Mouse (Mus musculus) liver, embryonic 16.5 days (tissue): ENCODE data around the gene Fbxl5. TPM values are rescaled to one million over a fixed set of nuclear protein-coding genes. Genes with fewer than 3 reads are reported as not detected.

Experiments
- ATAC-seq: fragments of 200-750 bp; cut with Nextera tagmentation; 2 replicates; pipeline ENCODE4 v1.8.0; 2017; ENCODE audit warnings: low read depth, mild to moderate bottlenecking, moderate number of reproducible peaks, moderate library complexity
- H3K27ac ChIP-seq: fragments of 300-500 bp; sonication (generic); 2 replicates; pipeline ENCODE4 v1.5.1; 2014; ENCODE audit warnings: mild to moderate bottlenecking, low read length
- H3K27me3 ChIP-seq: fragments of 300-500 bp; sonication (generic); 2 replicates; pipeline ENCODE4 v1.6.1; 2014; ENCODE audit warnings: low read depth, low read length, mixed read lengths; ENCODE audit not compliant: control insufficient read depth, insufficient read depth
- H3K36me3 ChIP-seq: fragments of 300-500 bp; sonication (generic); 2 replicates; pipeline ENCODE4 v1.6.1; 2014; ENCODE audit warnings: mild to moderate bottlenecking; ENCODE audit not compliant: control insufficient read depth, insufficient read depth
- H3K4me1 ChIP-seq: fragments of 300-500 bp; sonication (generic); 2 replicates; pipeline ENCODE4 v1.6.1; 2014; ENCODE audit warnings: low read depth, low read length, mixed read lengths; ENCODE audit not compliant: control insufficient read depth
- H3K4me2 ChIP-seq: fragments of 300-500 bp; sonication (generic); 2 replicates; pipeline ENCODE4 v1.6.1; 2014; ENCODE audit warnings: low read depth, low read length, mixed read lengths
- H3K4me3 ChIP-seq: fragments of 300-500 bp; sonication (generic); 2 replicates; pipeline ENCODE4 v1.5.1; 2014; ENCODE audit warnings: low read depth, mild to moderate bottlenecking, low read length
- H3K9ac ChIP-seq: fragments of 300-500 bp; sonication (generic); 2 replicates; pipeline ENCODE4 v1.6.1; 2014; ENCODE audit warnings: low read depth, low read length
- H3K9me3 ChIP-seq: fragments of 300-500 bp; sonication (generic); replicated peaks from 2 replicates; pipeline ENCODE4 v1.6.1; 2016; ENCODE audit warnings: low read length; ENCODE audit not compliant: control insufficient read depth
- WGBS: fragments of 180-500 bp; shearing (Covaris S2); extraction: QIAGEN DNeasy Blood & Tissue Kit; methylation state at CpG from one replicate; pipeline ENCODE4 v1.1.7; 2014; ENCODE audit not compliant: insufficient replicate concordance; 5-methylcytosine and 5-hydroxymethylcytosine counted together
- polyA plus RNA-seq: library from polyadenylated mRNA; unstranded; fragments of >200 nt; fragmentation: Nextera tagmentation; extraction: Ambion mirVana; gene quantifications from 2 replicates; pipeline ENCODE4 v1.2.1, GENCODE M21; 2015

Fbxl5 gene
- polyA plus RNA-seq, 1 experiment from 2014 or later, result 21.2 TPM

- Histone ChIP-seq H3K27me3 (no peaks in the 10 kb centered on the region), H3K4me1 (no peaks in the 10 kb centered on the region; the same call in 1 of the 2 replicates), H3K9me3 (no peaks in the 10 kb centered on the region), H3K4me3 (no peak overlapping the region), H3K27ac (no peak overlapping the region), H3K36me3 (no peaks in the 10 kb centered on the region), H3K9ac (no peak overlapping the region), H3K4me2 (no peak overlapping the region)
- 59% methylated on average over 4 of the region's 4 CpGs for WGBS
- ATAC-seq, result no peak
Measured at GRCm38 (mm10) chr5:43801798-43802197, 19.6 kb downstream of the Fbxl5 start.

DNA sequence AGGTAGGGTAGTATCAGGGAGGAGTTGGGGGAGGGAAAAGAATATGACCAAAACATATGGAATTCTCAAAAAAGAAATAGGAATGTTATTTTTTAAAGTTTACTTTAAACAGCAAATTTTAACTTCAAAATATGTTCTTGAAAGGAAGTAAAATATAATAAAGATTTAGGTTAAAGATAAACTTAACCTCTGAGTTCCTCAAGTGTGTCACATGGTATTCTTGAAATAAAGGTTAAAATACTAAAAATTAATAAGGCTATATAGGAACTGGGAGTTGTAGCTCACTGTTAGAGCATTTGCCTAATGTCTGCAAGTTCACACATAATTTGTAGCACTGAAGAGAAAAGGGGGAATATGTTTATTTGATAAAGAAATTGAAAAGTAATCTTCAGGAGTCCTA is 20.2 kb downstream of the Fbxl5 start:
- H3K9ac ChIP-seq, result no peak overlapping the region
- H3K9me3 ChIP-seq, result no peaks in the 10 kb centered on the region
- H3K27ac ChIP-seq, result no peak overlapping the region
- H3K4me1 ChIP-seq, result no peaks in the 10 kb centered on the region; the same call in 1 of the 2 replicates
- H3K4me3 ChIP-seq, result no peak overlapping the region
- H3K4me2 ChIP-seq, result no peak overlapping the region
- no peaks in the 10 kb centered on the region for H3K27me3 ChIP-seq
- H3K36me3 ChIP-seq, result no peaks in the 10 kb centered on the region
- ATAC-seq, result no peak

- H3K9me3 ChIP-seq, result no peaks in the 10 kb centered on the region
- no peak overlapping the region for H3K4me3 ChIP-seq
- no peak overlapping the region for H3K27ac ChIP-seq
- ATAC-seq, result peak; percentile 50; the same call in 1 of the 2 replicates
- no peaks in the 10 kb centered on the region; the same call in 1 of the 2 replicates for H3K4me1 ChIP-seq
- WGBS, result 31% methylated on average over 1 of the region's 1 CpGs
- H3K4me2 ChIP-seq, result no peak overlapping the region
- H3K36me3 ChIP-seq, result no peaks in the 10 kb centered on the region
- no peak overlapping the region for H3K9ac ChIP-seq
- no peaks in the 10 kb centered on the region for H3K27me3 ChIP-seq
Measured at GRCm38 (mm10) chr5:43800700-43801099, 20.7 kb downstream of the Fbxl5 start.

DNA sequence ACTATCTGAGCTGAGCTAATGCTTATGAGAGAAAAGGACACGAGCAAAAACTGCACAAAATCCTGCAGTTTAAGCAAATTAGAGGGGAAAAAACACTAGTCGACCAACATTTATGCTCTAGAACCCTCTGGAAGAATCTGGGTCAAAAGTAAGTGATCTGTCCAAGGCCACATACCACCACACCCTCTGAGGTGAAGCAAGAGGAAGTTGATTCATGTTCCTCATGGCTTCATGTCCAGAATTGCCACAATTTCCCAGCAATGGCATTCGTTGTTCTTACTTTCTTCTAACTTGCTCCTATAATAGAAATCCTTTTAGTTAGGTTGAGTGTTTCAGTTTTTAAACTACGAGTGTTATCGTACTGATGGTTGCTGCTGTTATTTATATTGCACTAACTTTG is 21.9 kb downstream of the Fbxl5 start:
- no peaks in the 10 kb centered on the region for H3K27me3 ChIP-seq
- no peaks in the 10 kb centered on the region for H3K9me3 ChIP-seq
- no peak overlapping the region for H3K27ac ChIP-seq
- H3K4me3 ChIP-seq, result no peak overlapping the region
- no peaks in the 10 kb centered on the region; the same call in 1 of the 2 replicates for H3K4me1 ChIP-seq
- ATAC-seq, result no peak
- H3K4me2 ChIP-seq, result no peak overlapping the region
- 43% methylated on average over 5 of the region's 5 CpGs for WGBS
- no peaks in the 10 kb centered on the region for H3K36me3 ChIP-seq
- no peak overlapping the region for H3K9ac ChIP-seq

DNA sequence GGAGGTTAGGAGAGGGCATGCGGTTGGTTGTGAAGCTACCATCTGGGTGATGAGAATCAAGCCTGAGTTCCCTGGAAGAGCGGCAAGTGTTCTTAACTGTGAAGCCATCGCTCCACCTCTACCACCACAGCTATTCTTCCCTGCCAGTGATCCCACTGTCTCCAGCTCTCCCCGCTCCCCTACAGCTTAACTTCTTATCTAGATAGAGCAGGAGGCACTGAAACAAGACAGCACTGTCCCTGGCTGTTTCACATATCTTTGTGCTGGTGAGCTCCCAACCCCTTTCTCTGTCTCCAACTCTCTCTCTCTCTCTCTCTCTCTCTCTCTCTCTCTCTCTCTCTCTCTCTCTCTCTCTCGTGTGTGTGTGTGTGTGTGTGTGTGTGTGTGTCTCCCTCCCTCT is 29.1 kb downstream of the Fbxl5 start:
- Histone ChIP-seq H3K27ac (no peak overlapping the region), H3K4me2 (no peak overlapping the region), H3K4me1 (no peaks in the 10 kb centered on the region; the same call in 1 of the 2 replicates), H3K9ac (no peak overlapping the region), H3K36me3 (no peaks in the 10 kb centered on the region), H3K9me3 (no peaks in the 10 kb centered on the region), H3K27me3 (no peaks in the 10 kb centered on the region), H3K4me3 (no peak overlapping the region)
- ATAC-seq, result no peak
- WGBS, result 50% methylated on average over 5 of the region's 5 CpGs

DNA sequence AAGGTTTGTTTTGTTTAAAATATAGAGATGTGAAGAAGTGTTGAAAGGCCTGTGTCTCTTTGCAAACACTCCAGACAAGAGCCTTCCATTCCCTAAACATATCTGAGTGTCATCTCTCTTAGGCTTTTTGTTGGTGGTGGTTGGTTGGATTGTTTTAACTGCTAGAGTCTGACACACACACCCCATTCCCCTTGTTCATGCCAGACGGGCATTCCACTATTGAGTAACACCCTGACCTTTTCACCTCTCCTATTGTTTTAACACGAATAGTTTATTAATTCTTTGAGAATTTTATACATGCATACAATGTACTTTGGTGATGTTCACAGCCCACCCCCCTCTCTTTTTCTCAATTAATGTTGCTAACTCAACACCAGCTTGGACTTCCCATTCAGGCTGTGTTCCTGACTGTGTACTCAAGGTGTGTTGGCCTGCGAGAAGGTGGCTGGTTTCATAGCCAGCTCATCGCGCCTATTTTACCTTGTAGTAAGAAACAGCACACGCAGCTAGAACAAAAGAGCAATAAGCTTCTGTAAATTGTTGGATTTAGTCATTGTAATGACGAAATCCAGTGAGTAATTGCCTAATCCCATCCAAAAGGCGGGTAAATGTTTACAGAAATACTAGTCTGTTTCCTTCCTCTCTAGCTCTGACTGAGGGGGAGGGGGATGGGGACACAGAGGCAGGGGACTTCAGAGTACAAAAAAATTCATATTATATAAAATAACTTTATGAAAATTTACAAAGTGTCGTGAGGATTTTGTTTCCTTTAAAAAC is 33.3 kb downstream of the Fbxl5 start:
- no peaks in the 10 kb centered on the region for H3K36me3 ChIP-seq
- H3K4me3 ChIP-seq, result no peak overlapping the region
- no peaks in the 10 kb centered on the region; the same call in 1 of the 2 replicates for H3K4me1 ChIP-seq
- WGBS, result 52% methylated on average over 9 of the region's 9 CpGs
- no peak overlapping the region for H3K27ac ChIP-seq
- H3K27me3 ChIP-seq, result no peaks in the 10 kb centered on the region
- ATAC-seq, result peak; percentile 71
- no peaks in the 10 kb centered on the region for H3K9me3 ChIP-seq
- H3K9ac ChIP-seq, result no peak overlapping the region
- no peak overlapping the region for H3K4me2 ChIP-seq

DNA sequence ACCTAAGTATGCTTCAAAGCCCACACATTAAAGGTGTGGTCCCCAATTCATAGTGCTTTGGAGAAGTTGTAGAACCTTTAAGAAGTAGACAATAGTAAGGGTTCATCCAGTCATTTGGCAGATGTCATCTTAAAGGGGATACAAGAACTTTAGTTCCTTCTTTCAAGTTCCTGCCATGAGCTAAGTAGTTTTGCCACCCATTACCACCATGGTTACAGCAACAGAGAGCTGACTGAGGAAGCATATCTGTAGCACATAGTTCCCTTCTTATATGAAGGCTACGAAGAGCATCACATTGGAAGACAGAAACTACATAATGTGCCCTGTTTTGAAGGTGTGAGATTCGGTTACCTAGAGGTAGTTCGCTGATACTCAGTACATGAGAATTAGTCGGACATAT is 34.8 kb downstream of the Fbxl5 start:
- H3K27ac ChIP-seq, result no peak overlapping the region
- H3K36me3 ChIP-seq, result no peaks in the 10 kb centered on the region
- no peak for ATAC-seq

DNA sequence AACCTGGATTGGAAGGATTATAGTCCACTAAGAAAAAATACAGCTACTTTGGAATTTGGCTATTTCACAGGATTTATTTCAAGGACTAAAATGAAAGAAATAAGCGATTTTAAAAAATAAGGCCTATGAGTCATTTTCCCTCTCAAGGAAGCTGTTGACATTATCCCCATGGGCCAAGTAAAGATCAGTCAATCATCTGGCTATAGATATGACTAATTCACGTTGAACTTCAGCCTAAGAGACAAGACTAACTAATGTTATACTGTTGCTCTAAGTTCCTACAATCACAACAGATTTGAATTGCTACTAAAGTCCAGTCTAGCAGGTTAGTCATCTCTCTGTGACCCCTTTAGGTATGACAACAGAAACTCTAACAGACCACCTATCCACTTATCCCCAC is 37.4 kb downstream of the Fbxl5 start:
- WGBS, result 65% methylated on average over 2 of the region's 2 CpGs
- Histone ChIP-seq H3K4me1 (peaks cover 9% of the 10 kb centered on the region), H3K27ac (no peak overlapping the region), H3K27me3 (no peaks in the 10 kb centered on the region), H3K9ac (no peak overlapping the region), H3K4me3 (no peak overlapping the region), H3K9me3 (no peaks in the 10 kb centered on the region), H3K36me3 (no peaks in the 10 kb centered on the region), H3K4me2 (no peak overlapping the region)
- ATAC-seq, result no peak

More for the DNA sequence above, 34.8 kb downstream of the Fbxl5 start:
- H3K4me3 ChIP-seq, result no peak overlapping the region
- peaks cover 3% of the 10 kb centered on the region for H3K4me1 ChIP-seq
- WGBS, result 64% methylated on average over 4 of the region's 4 CpGs
- no peaks in the 10 kb centered on the region for H3K27me3 ChIP-seq
- H3K9ac ChIP-seq, result no peak overlapping the region
- no peak overlapping the region for H3K4me2 ChIP-seq
- H3K9me3 ChIP-seq, result no peaks in the 10 kb centered on the region

DNA sequence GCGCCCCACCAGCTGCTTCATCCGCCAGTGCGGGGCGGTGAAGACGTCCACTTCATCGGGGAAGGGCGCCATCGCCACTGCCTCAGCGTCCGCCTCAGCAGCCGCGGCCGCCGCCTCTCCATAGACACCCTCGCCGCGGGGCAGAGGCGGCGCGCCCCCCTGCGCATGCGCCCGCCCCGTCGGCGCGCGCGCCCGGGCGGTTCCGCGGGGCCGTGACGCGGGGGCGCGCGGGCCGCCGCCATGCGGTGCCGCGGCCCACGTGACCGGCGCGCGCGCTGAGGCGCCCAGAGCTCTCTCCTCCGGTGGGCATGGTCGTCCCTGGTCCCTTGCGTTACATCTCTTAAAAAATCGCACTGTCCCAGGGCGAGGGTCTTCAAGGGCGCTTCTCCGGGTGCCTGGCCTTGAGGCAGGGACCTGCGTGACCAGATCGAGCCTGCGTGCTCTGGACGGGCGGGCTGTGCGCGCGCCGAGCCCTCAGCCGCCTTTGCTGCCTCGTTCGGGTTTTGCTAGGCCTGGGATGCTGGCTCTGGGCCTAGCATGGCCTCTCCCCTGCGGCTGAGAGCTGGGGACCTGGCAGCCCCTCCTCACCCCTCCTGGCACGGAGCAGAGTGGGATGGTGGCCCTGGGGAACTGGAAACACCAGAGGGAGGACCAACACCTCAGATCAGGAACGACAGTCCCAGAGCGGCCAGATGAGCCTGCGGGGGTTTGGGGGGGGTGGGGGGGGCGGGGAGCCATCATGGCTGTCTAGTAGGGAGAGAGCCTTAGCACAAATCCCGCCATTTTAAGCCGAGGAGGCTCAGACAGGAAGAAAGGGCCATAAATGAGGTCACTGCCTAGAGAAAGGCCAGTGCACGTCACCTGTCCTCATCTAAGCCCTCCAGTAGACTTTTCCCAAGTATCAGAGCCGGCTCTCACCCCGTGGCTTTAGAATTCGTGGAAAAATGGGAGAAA is 39.2 kb downstream of the Fbxl5 start:
- 3% methylated on average over 73 of the region's 82 CpGs for WGBS
- ATAC-seq, result peak; percentile 94

More for the DNA sequence above, 39.2 kb downstream of the Fbxl5 start:
- H3K27ac ChIP-seq, result peak overlapping the region; percentile 84
- H3K36me3 ChIP-seq, result no peaks in the 10 kb centered on the region
- peak overlapping the region; percentile 96 for H3K4me2 ChIP-seq
- H3K27me3 ChIP-seq, result no peaks in the 10 kb centered on the region
- no peaks in the 10 kb centered on the region for H3K9me3 ChIP-seq
- H3K9ac ChIP-seq, result peak overlapping the region; percentile 90
- H3K4me1 ChIP-seq, result peaks cover 9% of the 10 kb centered on the region
- H3K4me3 ChIP-seq, result peak overlapping the region; percentile 85
